Mouse (Mus musculus): Measurements from ENCODE around the gene Ccdc106.

DNA sequence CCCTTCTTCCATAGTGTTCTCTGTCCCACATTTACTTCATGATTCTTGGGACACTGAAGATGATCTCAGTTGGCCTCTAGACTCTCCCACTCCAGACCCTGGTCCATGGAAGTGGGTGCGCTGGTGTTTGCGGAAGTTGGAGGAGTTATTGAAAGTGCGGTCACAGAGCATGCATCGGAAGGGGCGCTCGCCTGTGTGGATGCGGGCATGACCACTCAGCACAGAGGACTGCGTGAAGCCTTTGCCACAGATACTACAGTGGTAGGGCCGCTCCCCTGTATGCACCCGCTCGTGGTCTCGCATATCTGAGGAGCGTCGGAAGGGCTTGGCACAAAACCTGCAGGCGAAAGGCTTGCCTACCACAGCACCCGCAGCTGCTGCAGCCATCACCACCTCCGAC, 15.3 kb downstream of the Ccdc106 start:
- TF ChIP-seq CTCF (IDR thresholded peaks at IDR 0.05; ENCODE audit: borderline replicate concordance, insufficient read depth, low read depth, low read length) (no peak), POLR2A (IDR thresholded peaks at IDR 0.05; ENCODE audit: borderline replicate concordance, insufficient read depth, low read length) (no peak)

Data from cerebellum, adult 2 months (tissue).